Mouse (Mus musculus) A20 (cell line): ENCODE results near the gene Myo1e.
A peak's percentile ranks its signal among the peaks of the same experiment; 100 is the strongest.

Source experiments
- DNase-seq: peaks from one replicate; pipeline ENCODE4 v3.0.0-alpha.2; 2011; ENCODE audit warnings: low read depth, low spot score

Myo1e gene

GRCm38 (mm10) chr9:70356254-70356653 is 149.1 kb downstream of the Myo1e start:
- no peak for DNase-seq

GRCm38 (mm10) chr9:70359402-70360131 is 152.4 kb downstream of the Myo1e start:
- no peak for DNase-seq

- no peak for DNase-seq
These were observed 157.6 kb downstream of the Myo1e start for GRCm38 (mm10) chr9:70364741-70365140.

- DNase-seq, result no peak
These were observed 158.8 kb downstream of the Myo1e start for GRCm38 (mm10) chr9:70365915-70366314.

GRCm38 (mm10) chr9:70366898-70367297 is 159.7 kb downstream of the Myo1e start:
- no peak for DNase-seq

GRCm38 (mm10) chr9:70371638-70372037 is 164.5 kb downstream of the Myo1e start:
- no peak for DNase-seq

- no peak for DNase-seq
These were observed 172.6 kb downstream of the Myo1e start for GRCm38 (mm10) chr9:70379502-70380467.

- no peak for DNase-seq
These were observed 174.9 kb downstream of the Myo1e start for GRCm38 (mm10) chr9:70382091-70382490.

GRCm38 (mm10) chr9:70383750-70384149 is 176.6 kb downstream of the Myo1e start:
- DNase-seq, result no peak

- no peak for DNase-seq
These were observed 177.3 kb downstream of the Myo1e start for GRCm38 (mm10) chr9:70384494-70384893.

- DNase-seq, result no peak
These were observed 178.0 kb downstream of the Myo1e start for GRCm38 (mm10) chr9:70384958-70385728.

GRCm38 (mm10) chr9:70387410-70388119 is 180.4 kb downstream of the Myo1e start:
- DNase-seq, result no peak

GRCm38 (mm10) chr9:70389548-70389947 is 182.4 kb downstream of the Myo1e start:
- DNase-seq, result no peak

- no peak for DNase-seq
These were observed 183.9 kb downstream of the Myo1e start for GRCm38 (mm10) chr9:70391042-70391441.

- peak; percentile 16 for DNase-seq
These were observed 184.8 kb downstream of the Myo1e start for GRCm38 (mm10) chr9:70391660-70392562.

- DNase-seq, result peak; percentile 62
These were observed 185.4 kb downstream of the Myo1e start for GRCm38 (mm10) chr9:70392563-70392907.

GRCm38 (mm10) chr9:70395617-70396016 is 188.5 kb downstream of the Myo1e start:
- peak; percentile 35 for DNase-seq

GRCm38 (mm10) chr9:70396083-70396482 is 188.9 kb downstream of the Myo1e start:
- DNase-seq, result no peak

- no peak for DNase-seq
These were observed 194.9 kb downstream of the Myo1e start for GRCm38 (mm10) chr9:70401937-70402539.

GRCm38 (mm10) chr9:70406596-70406995 is 199.4 kb downstream of the Myo1e start:
- DNase-seq, result no peak
